Mouse (Mus musculus) liver, adult 2 months (tissue): ENCODE measurements around the gene Sgms1.

Source experiments
- CTCF ChIP-seq: fragments of 200-500 bp; IDR thresholded peaks from 2 replicates; pipeline ENCODE4 v1.5.1; 2011; ENCODE audit warnings: low read depth, low read length, control low read depth
- POLR2A ChIP-seq: fragments of 200-500 bp; IDR thresholded peaks from 2 replicates; pipeline ENCODE4 v1.6.1; 2011; ENCODE audit warnings: low read length, control low read depth; ENCODE audit not compliant: insufficient read depth; ENCODE audit errors: extremely low read depth

GRCm38 (mm10) chr19:32255429-32256185, 133.9 kb downstream of the Sgms1 start:
- no peak for TF ChIP-seq CTCF
- TF ChIP-seq POLR2A, result no peak
